In genomic region chr4:137631596-137631995, GRCm38 (mm10) we compare ENCODE assay signal across 19 mouse cellular contexts. TPM values are rescaled to one million over a fixed set of nuclear protein-coding genes. Genes with fewer than 3 reads are reported as not detected.
A peak's percentile ranks its signal among the peaks of the same experiment; 100 is the strongest.
DNase-seq lines count a peak whose midpoint lies in the region; ATAC-seq and TF ChIP-seq lines count a peak whose summit lies in the region.
"Had no signal": no experiment of that assay in that cellular context is flagged by ENCODE, and none has a peak within 500 bp of the region (broad histone marks: within the 10 kb centered on the region; RNA-seq: fewer than 3 reads in every experiment).

No protein-coding gene starts in this region.

- H3K27me3 ChIP-seq in heart, embryonic 12.5 days (replicated peaks) = no peaks in the 10 kb centered on the region
- H3K27me3 ChIP-seq in stomach, postnatal 0 days (ENCODE audit: control insufficient read depth, insufficient read depth, low read length) = no peaks in the 10 kb centered on the region
- H3K27me3 ChIP-seq in forebrain, postnatal 0 days (ENCODE audit: insufficient read depth, low read length) = no peaks in the 10 kb centered on the region
- H3K27me3 ChIP-seq: limb, embryonic 12.5 days; midbrain, embryonic 13.5 days had no signal

- no peak for TF ChIP-seq CTCF in stomach, postnatal 0 days (IDR thresholded peaks at IDR 0.05; ENCODE audit: low read depth)
- no peak for TF ChIP-seq CTCF in forebrain, postnatal 0 days (IDR thresholded peaks at IDR 0.05; ENCODE audit: low read depth)

- no peak for DNase-seq in heart, postnatal 36 days
- DNase-seq in ovary, adult 18-20 months (ENCODE audit: low spot score) = peak; percentile 85
- DNase-seq in ovary, postnatal 10 days (ENCODE audit: low spot score) = no peak
- peak; percentile 26 for DNase-seq in heart, postnatal 4 days
- DNase-seq in stomach, postnatal 0 days (ENCODE audit: low spot score) = no peak
- no peak for DNase-seq in forebrain, postnatal 0 days
- DNase-seq: cerebellum, adult 9-11 months; gastrocnemius, postnatal 14 days; lung, postnatal 4 days had no signal

- intact Hi-C loops in heart, postnatal 36 days (cut with DNase I) = no loop called here

- peaks cover 9% of the 10 kb centered on the region; the same call in 1 of the 2 replicates for H3K4me1 ChIP-seq in heart, embryonic 12.5 days (replicated peaks)
- no peaks in the 10 kb centered on the region for H3K4me1 ChIP-seq in stomach, postnatal 0 days (replicated peaks; ENCODE audit: control insufficient read depth, insufficient read depth)
- H3K4me1 ChIP-seq in forebrain, postnatal 0 days (ENCODE audit: insufficient read depth) = no peaks in the 10 kb centered on the region
- H3K4me1 ChIP-seq: limb, embryonic 12.5 days; midbrain, embryonic 13.5 days had no signal

- no peak overlapping the region for H3K9ac ChIP-seq in heart, embryonic 12.5 days
- no peak overlapping the region for H3K9ac ChIP-seq in stomach, postnatal 0 days (ENCODE audit: low read length)
- H3K9ac ChIP-seq in forebrain, postnatal 0 days = no peak overlapping the region
- H3K9ac ChIP-seq: hindbrain, embryonic 14.5 days; limb, embryonic 12.5 days; midbrain, embryonic 13.5 days had no signal

- no peaks in the 10 kb centered on the region for H3K9me3 ChIP-seq in heart, embryonic 12.5 days (replicated peaks)
- H3K9me3 ChIP-seq in stomach, postnatal 0 days (ENCODE audit: control insufficient read depth, low read length) = no peaks in the 10 kb centered on the region
- no peaks in the 10 kb centered on the region for H3K9me3 ChIP-seq in forebrain, postnatal 0 days (ENCODE audit: low read length)
- H3K9me3 ChIP-seq: limb, embryonic 12.5 days; midbrain, embryonic 13.5 days had no signal

- H3K4me2 ChIP-seq in heart, embryonic 12.5 days = no peak overlapping the region
- no peak overlapping the region for H3K4me2 ChIP-seq in stomach, postnatal 0 days (replicated peaks; ENCODE audit: low read depth)
- no peak overlapping the region for H3K4me2 ChIP-seq in forebrain, postnatal 0 days (ENCODE audit: low read depth)
- H3K4me2 ChIP-seq: hindbrain, embryonic 14.5 days; limb, embryonic 12.5 days; midbrain, embryonic 13.5 days had no signal

- ATAC-seq in heart, embryonic 12.5 days (ENCODE audit: insufficient number of reproducible peaks, low FRiP score) = no peak
- no peak for ATAC-seq in CD4-positive, CD25-positive, alpha-beta regulatory T cell, adult 4 months
- no peak for ATAC-seq in stomach, postnatal 0 days (ENCODE audit: low FRiP score, low TSS enrichment)
- no peak for ATAC-seq in forebrain, postnatal 0 days
- ATAC-seq: intestine, postnatal 0 days; midbrain, embryonic 13.5 days had no signal

- WGBS in heart, embryonic 12.5 days = 51% methylated on average over 3 of the region's 3 CpGs
- 67% methylated on average over 3 of the region's 3 CpGs for WGBS in stomach, postnatal 0 days
- 64% methylated on average over 3 of the region's 3 CpGs for WGBS in forebrain, postnatal 0 days

- no peak for TF ChIP-seq EP300 in stomach, postnatal 0 days (optimal IDR thresholded peaks at IDR 0.05)

- 0 out of 2 replicates have a peak overlapping the region, but pooled peaks have one; percentile 10 for H3K27ac ChIP-seq in heart, embryonic 12.5 days (ENCODE audit: poor library complexity, severe bottlenecking)
- H3K27ac ChIP-seq in stomach, postnatal 0 days (replicated peaks) = no peak overlapping the region
- no peak overlapping the region for H3K27ac ChIP-seq in forebrain, postnatal 0 days (ENCODE audit: low read depth, low read length)
- H3K27ac ChIP-seq: hindbrain, embryonic 14.5 days; limb, embryonic 12.5 days; midbrain, embryonic 13.5 days had no signal

- H3K36me3 ChIP-seq in heart, embryonic 12.5 days = peaks cover 83% of the 10 kb centered on the region
- peaks cover 29% of the 10 kb centered on the region for H3K36me3 ChIP-seq in stomach, postnatal 0 days (ENCODE audit: control insufficient read depth, insufficient read depth, low read length)
- H3K36me3 ChIP-seq in forebrain, postnatal 0 days (ENCODE audit: insufficient read depth) = peaks cover 77% of the 10 kb centered on the region

- H3K4me3 ChIP-seq in heart, embryonic 12.5 days = no peak overlapping the region
- no peak overlapping the region for H3K4me3 ChIP-seq in stomach, postnatal 0 days (ENCODE audit: low read depth, low read length)
- no peak overlapping the region for H3K4me3 ChIP-seq in forebrain, postnatal 0 days (ENCODE audit: low read depth, low read length)
- H3K4me3 ChIP-seq: erythroblast, embryonic 14.5 days; limb, embryonic 12.5 days; midbrain, embryonic 13.5 days had no signal

RNA-seq across cellular contexts. Expression of gene Rap1gap, which starts 32.9 kb away (rescaled TPM):
- 4.3 and 4.9 TPM in 2 replicates for polyA plus RNA-seq in heart, embryonic 12.5 days (2016; fragmentation: Nextera tagmentation; extraction: Ambion mirVana)
- 10 to 100 TPM; 11.4 to 17.6 TPM for total RNA-seq in heart, postnatal 36 days (2021)
- 10 to 100 TPM in 1 of 2 experiments, 1 to 10 TPM in 1; 6.9 to 14.3 TPM for total RNA-seq in heart, postnatal 4 days (2021)
- 1 to 10 TPM in 1 of 2 experiments, not detected in 1; 1.4 TPM for polyA plus RNA-seq in CD4-positive, CD25-positive, alpha-beta regulatory T cell, adult 4 months (2017; shearing (Covaris generic))
- 70.1 and 73.0 TPM in 2 replicates for polyA plus RNA-seq in stomach, postnatal 0 days (2015; fragmentation: Nextera tagmentation; extraction: Ambion mirVana)
- total RNA-seq in forebrain, postnatal 0 days (2014; rRNA removed) = 113 and 128 TPM in 2 replicates
- polyA plus RNA-seq in forebrain, postnatal 0 days (2015; fragmentation: Nextera tagmentation; extraction: Ambion mirVana) = 63.9 and 74.3 TPM in 2 replicates

RNA-seq across cellular contexts. Expression of gene Usp48, which starts 38.0 kb away (rescaled TPM):
- polyA plus RNA-seq in heart, embryonic 12.5 days (2016; fragmentation: Nextera tagmentation; extraction: Ambion mirVana) = 44.2 and 45.8 TPM in 2 replicates
- 10 to 100 TPM; 30.0 to 36.3 TPM for total RNA-seq in heart, postnatal 36 days (2021)
- 10 to 100 TPM; 42.1 to 51.7 TPM for total RNA-seq in heart, postnatal 4 days (2021)
- polyA plus RNA-seq in CD4-positive, CD25-positive, alpha-beta regulatory T cell, adult 4 months (2017; shearing (Covaris generic)) = 10 to 100 TPM; 41.9 to 62.2 TPM
- polyA plus RNA-seq in stomach, postnatal 0 days (2015; fragmentation: Nextera tagmentation; extraction: Ambion mirVana) = 30.0 and 35.4 TPM in 2 replicates
- total RNA-seq in forebrain, postnatal 0 days (2014; rRNA removed) = 77.9 and 106 TPM in 2 replicates
- polyA plus RNA-seq in forebrain, postnatal 0 days (2015; fragmentation: Nextera tagmentation; extraction: Ambion mirVana) = 33.5 and 51.8 TPM in 2 replicates

RNA-seq across cellular contexts. Expression of gene Ldlrad2, which starts 57.2 kb away (rescaled TPM):
- polyA plus RNA-seq in heart, embryonic 12.5 days (2016; fragmentation: Nextera tagmentation; extraction: Ambion mirVana) = not detected in 2 replicates
- total RNA-seq in heart, postnatal 36 days (2021) = not detected
- not detected for total RNA-seq in heart, postnatal 4 days (2021)
- not detected for polyA plus RNA-seq in CD4-positive, CD25-positive, alpha-beta regulatory T cell, adult 4 months (2017; shearing (Covaris generic))
- not detected in 2 replicates for polyA plus RNA-seq in stomach, postnatal 0 days (2015; fragmentation: Nextera tagmentation; extraction: Ambion mirVana)
- not detected in 2 replicates for total RNA-seq in forebrain, postnatal 0 days (2014; rRNA removed)
- 0.52 TPM in 1 of 2 replicates, not detected in the other for polyA plus RNA-seq in forebrain, postnatal 0 days (2015; fragmentation: Nextera tagmentation; extraction: Ambion mirVana)
- total RNA-seq: gastrocnemius, postnatal 14 days; MEL had no signal
- polyA plus RNA-seq: erythroblast, embryonic 14.5 days; hindbrain, embryonic 14.5 days; intestine, postnatal 0 days; limb, embryonic 12.5 days; liver, embryonic 16.5 days; small intestine, adult 2 months had no signal

Comparison
In these comparisons a context has a peak if more than half of its experiments do, and no peak if none do; other contexts are left out.
1. DNase-seq: peak in ovary, adult 18-20 months (single experiment) and heart, postnatal 4 days (single experiment); none in heart, postnatal 36 days (0 of 2), ovary, postnatal 10 days (single experiment), stomach, postnatal 0 days (single experiment) and forebrain, postnatal 0 days (single experiment).
2. RNA of gene Rap1gap, which starts 32.9 kb away (polyA plus RNA-seq): 63.9 to 74.3 TPM in forebrain, postnatal 0 days and 70.1 to 73.0 TPM in stomach, postnatal 0 days; 4.3 to 4.9 TPM in heart, embryonic 12.5 days and 1.4 TPM in CD4-positive, CD25-positive, alpha-beta regulatory T cell, adult 4 months; every median in the first group is over 10 times any median in the second.